Mouse (Mus musculus) neural tube, embryonic 11.5 days (tissue): ENCODE data around the gene Adra1b. TPM values are rescaled to one million over a fixed set of nuclear protein-coding genes. Genes with fewer than 3 reads are reported as not detected.

Source experiments
- ATAC-seq: fragments of 200-750 bp; cut with Nextera tagmentation; 2 replicates; pipeline ENCODE4 v1.8.0; 2017; ENCODE audit warnings: moderate number of reproducible peaks, mild to moderate bottlenecking, moderate TSS enrichment, moderate library complexity; ENCODE audit not compliant: insufficient read depth, low FRiP score, low TSS enrichment
- DNase-seq: peaks from one replicate; pipeline ENCODE4 v3.0.0-alpha.2; 2015; ENCODE audit warnings: low spot score
- H3K27ac ChIP-seq: fragments of 300-500 bp; sonication (generic); 2 replicates; pipeline ENCODE4 v1.5.1; 2014; ENCODE audit warnings: low read depth, mild to moderate bottlenecking, low read length
- H3K27me3 ChIP-seq: fragments of 300-500 bp; sonication (generic); 2 replicates; pipeline ENCODE4 v1.6.1; 2014; ENCODE audit warnings: mild to moderate bottlenecking, low read length, mixed read lengths; ENCODE audit not compliant: control insufficient read depth, insufficient read depth
- H3K36me3 ChIP-seq: fragments of 300-500 bp; sonication (generic); 2 replicates; pipeline ENCODE4 v1.6.1; 2014; ENCODE audit warnings: mild to moderate bottlenecking, low read length, moderate library complexity, mixed read lengths; ENCODE audit not compliant: control insufficient read depth, insufficient read depth
- H3K4me1 ChIP-seq: fragments of 300-500 bp; sonication (generic); 2 replicates; pipeline ENCODE4 v1.6.1; 2014; ENCODE audit warnings: low read length, mixed read lengths; ENCODE audit not compliant: control insufficient read depth, insufficient read depth
- H3K4me2 ChIP-seq: fragments of 300-500 bp; sonication (generic); 2 replicates; pipeline ENCODE4 v1.6.1; 2014; ENCODE audit warnings: low read depth, mild to moderate bottlenecking, moderate library complexity
- H3K4me3 ChIP-seq: fragments of 300-500 bp; sonication (generic); 2 replicates; pipeline ENCODE4 v1.5.1; 2014; ENCODE audit warnings: low read depth, low read length
- H3K9ac ChIP-seq: fragments of 300-500 bp; sonication (generic); 2 replicates; pipeline ENCODE4 v1.6.1; 2014; ENCODE audit warnings: mild to moderate bottlenecking, low read length
- H3K9me3 ChIP-seq: fragments of 300-500 bp; sonication (generic); 2 replicates; pipeline ENCODE4 v1.6.1; 2016; ENCODE audit warnings: low read length; ENCODE audit not compliant: control insufficient read depth
- WGBS: fragments of 180-500 bp; shearing (Covaris S2); extraction: QIAGEN DNeasy Blood & Tissue Kit; methylation state at CpG from one replicate; pipeline ENCODE4 v1.1.7; 2014; 5-methylcytosine and 5-hydroxymethylcytosine counted together
- polyA plus RNA-seq: library from polyadenylated mRNA; unstranded; fragments of >200 nt; fragmentation: Nextera tagmentation; extraction: Ambion mirVana; gene quantifications from 2 replicates; pipeline ENCODE4 v1.2.1, GENCODE M21; 2014

The Adra1b gene
- polyA plus RNA-seq, 1 experiment from 2014 or later: 0.37 TPM

DNA sequence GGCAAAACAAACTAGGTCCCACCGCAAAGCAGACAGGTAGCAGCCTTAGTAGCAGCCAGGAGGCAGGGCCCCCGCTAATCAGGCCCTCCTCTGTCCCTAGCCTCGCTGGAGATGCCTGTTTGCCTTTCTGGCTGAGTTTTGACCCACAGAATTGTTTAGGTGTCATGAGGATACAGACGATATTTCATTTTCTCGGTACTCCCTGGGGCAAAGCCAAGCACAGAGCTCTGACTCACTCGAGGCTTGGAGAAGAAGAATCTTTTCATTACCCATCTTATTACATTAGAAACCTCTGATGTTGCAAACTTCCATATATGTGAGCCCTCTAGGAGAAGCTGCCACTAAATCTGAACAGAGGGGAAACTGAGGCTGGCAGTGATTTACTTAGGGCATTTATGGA is 60.5 kb downstream of the Adra1b start:
- no peak overlapping the region for H3K4me2 ChIP-seq
- H3K36me3 ChIP-seq: no peaks in the 10 kb centered on the region
- 77% methylated on average over 6 of the region's 6 CpGs for WGBS
- H3K9ac ChIP-seq: no peak overlapping the region
- H3K4me3 ChIP-seq: no peak overlapping the region
- ATAC-seq: no peak
- peaks cover 2% of the 10 kb centered on the region for H3K27me3 ChIP-seq
- no peak for DNase-seq
- no peaks in the 10 kb centered on the region for H3K9me3 ChIP-seq
- no peaks in the 10 kb centered on the region for H3K4me1 ChIP-seq
- H3K27ac ChIP-seq: no peak overlapping the region

DNA sequence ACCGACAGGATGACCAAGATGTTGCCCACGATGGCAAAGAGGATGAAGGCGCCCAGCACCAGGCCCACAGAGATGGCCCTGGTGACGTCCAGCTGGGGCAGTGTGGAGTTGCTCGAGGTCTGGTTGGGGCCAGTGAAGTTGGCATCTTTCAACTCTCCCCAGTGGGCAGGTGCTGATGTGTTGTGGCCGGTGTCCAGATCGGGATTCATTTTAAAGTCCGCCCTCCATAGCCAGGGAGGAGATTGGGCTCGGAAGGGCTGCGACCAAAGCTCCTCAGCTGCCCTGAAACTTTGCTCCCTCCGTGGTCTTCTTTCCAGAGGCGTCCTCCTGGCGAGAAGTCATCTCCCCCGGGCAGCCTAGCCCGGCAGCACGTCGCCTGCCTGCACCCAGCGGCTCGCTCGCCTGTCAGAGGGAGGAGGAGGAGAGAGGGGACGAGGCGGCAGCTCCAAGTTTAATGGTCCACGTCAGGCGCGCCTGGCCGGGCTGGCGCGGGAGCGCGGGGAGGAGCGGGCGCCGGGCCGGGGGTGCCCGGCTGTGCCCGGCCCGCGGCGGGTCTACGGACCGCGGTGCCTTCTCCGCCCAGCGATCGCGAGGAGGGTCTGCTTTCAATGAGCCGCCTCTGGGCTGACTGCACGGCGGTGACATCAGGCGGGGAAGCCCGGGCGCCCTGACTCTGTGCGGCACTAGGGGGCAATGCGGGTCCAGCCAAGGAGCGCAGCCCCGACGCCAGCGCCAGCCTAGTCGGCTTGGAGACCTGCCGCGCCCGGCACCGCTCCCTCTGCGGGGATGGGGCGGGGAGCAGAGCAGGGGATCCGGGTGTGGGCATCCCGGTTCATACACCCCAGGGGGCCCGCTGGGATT is 64.9 kb downstream of the Adra1b start:
- H3K27me3 ChIP-seq: peaks cover 3% of the 10 kb centered on the region
- H3K9me3 ChIP-seq: no peaks in the 10 kb centered on the region
- peak overlapping the region; percentile 54 for H3K4me3 ChIP-seq
- no peak overlapping the region for H3K27ac ChIP-seq
- ATAC-seq (peak; percentile 98), DNase-seq (peak; percentile 90)
- no peaks in the 10 kb centered on the region for H3K4me1 ChIP-seq
- peak overlapping the region; percentile 68 for H3K4me2 ChIP-seq
- 5% methylated on average over 64 of the region's 68 CpGs for WGBS
- H3K9ac ChIP-seq: peak overlapping the region; percentile 67
- H3K36me3 ChIP-seq: no peaks in the 10 kb centered on the region

DNA sequence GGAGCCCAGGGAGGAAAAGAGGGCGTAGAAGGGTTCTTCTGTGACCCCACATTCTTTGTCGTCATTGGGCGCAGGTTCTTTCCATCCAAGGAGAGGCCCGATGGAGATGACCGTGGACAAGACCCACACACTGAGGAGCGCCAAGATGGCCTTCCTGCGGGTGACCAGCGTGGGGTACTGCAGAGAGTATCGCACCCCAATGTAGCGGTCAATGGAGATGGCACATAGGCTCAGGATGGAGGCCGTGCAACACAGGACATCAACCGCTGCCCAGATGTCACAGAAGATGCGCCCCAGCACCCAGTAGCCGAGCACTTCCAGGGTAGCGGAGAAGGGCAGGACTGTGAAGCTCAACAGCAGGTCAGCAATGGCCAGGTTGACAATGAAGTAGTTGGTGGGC is 65.6 kb downstream of the Adra1b start:
- DNase-seq (no peak), ATAC-seq (0 out of 2 replicates have a peak, but pooled peaks have one; percentile 5)
- Histone ChIP-seq H3K27me3 (peaks cover 3% of the 10 kb centered on the region), H3K9ac (no peak overlapping the region), H3K9me3 (no peaks in the 10 kb centered on the region), H3K4me3 (no peak overlapping the region), H3K4me1 (no peaks in the 10 kb centered on the region), H3K27ac (no peak overlapping the region), H3K36me3 (no peaks in the 10 kb centered on the region), H3K4me2 (peak overlapping the region; percentile 68; the same call in 1 of the 2 replicates)
- WGBS: 93% methylated on average over 15 of the region's 15 CpGs

DNA sequence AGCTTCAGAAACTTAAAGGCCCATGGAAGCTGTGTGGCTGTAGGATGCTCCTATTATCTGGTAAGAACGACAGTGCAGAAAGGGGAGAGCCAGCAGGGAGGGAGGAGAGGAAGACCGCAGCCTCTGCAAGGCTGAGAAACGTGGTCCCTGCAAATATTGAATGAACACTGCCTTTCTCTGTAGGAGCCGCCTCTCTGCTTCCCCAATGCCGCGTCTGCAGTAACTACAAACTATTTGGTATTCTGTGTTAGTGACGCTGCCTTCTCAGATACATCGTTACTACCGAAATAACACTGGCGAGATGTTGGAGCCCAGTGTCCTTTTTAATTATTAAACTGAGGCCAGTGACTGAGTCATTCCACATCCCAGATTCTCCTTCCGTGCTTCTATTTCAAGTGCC is 66.5 kb downstream of the Adra1b start:
- Histone ChIP-seq H3K9me3 (no peaks in the 10 kb centered on the region), H3K4me3 (no peak overlapping the region), H3K27me3 (peaks cover 3% of the 10 kb centered on the region), H3K4me1 (no peaks in the 10 kb centered on the region), H3K9ac (no peak overlapping the region), H3K36me3 (no peaks in the 10 kb centered on the region), H3K4me2 (no peak overlapping the region), H3K27ac (no peak overlapping the region)
- DNase-seq: no peak
- ATAC-seq: no peak
- 79% methylated on average over 11 of the region's 11 CpGs for WGBS

DNA sequence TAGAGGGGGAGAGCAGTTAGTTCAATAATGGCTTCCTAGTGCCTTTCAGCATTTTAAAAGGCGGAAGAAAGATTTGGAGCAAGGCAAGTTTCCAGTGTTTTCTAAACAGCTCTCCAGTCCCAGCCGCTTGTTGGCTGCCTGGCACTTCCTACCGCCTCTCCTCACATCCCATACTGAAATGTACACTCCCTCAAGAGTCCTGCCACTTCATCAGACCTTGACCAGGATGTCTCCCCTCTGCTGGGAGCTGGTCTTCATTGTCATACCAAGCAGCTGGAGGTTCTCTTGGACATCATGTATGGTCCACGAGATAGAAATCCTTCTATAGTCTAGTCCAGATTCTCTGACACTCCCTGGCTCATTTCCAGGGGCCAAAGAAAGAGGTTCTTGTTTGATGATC is 69.5 kb downstream of the Adra1b start:
- WGBS: 70% methylated on average over 4 of the region's 4 CpGs
- Histone ChIP-seq H3K4me2 (no peak overlapping the region), H3K27ac (no peak overlapping the region), H3K27me3 (peaks cover 3% of the 10 kb centered on the region), H3K9ac (no peak overlapping the region), H3K4me1 (no peaks in the 10 kb centered on the region), H3K36me3 (no peaks in the 10 kb centered on the region), H3K9me3 (no peaks in the 10 kb centered on the region), H3K4me3 (no peak overlapping the region)
- no peak for ATAC-seq
- DNase-seq: no peak

DNA sequence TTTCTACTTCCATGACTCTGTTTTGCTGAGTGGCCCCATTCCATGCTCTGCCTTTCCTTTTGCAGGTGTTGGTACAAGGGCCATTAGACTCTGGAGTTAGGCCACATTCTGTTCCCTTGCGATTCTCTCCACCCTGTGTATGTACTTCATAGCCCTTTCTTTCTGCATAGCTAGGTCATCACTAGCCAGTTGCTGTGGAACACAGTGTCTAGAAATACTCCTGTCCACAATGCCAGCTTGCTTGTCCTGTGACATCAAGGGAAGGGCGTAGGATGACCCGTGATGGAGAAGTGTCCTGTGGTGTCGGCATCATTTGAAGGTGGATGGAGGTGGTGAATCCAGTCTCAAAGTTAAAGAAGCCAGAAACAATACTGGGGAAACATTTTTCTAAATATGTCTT is 74.2 kb downstream of the Adra1b start:
- Histone ChIP-seq H3K4me2 (no peak overlapping the region), H3K27ac (no peak overlapping the region), H3K4me1 (no peaks in the 10 kb centered on the region), H3K4me3 (no peak overlapping the region), H3K36me3 (no peaks in the 10 kb centered on the region), H3K9ac (no peak overlapping the region), H3K9me3 (no peaks in the 10 kb centered on the region), H3K27me3 (no peaks in the 10 kb centered on the region)
- ATAC-seq (no peak), DNase-seq (no peak)
- 91% methylated on average over 4 of the region's 4 CpGs for WGBS

DNA sequence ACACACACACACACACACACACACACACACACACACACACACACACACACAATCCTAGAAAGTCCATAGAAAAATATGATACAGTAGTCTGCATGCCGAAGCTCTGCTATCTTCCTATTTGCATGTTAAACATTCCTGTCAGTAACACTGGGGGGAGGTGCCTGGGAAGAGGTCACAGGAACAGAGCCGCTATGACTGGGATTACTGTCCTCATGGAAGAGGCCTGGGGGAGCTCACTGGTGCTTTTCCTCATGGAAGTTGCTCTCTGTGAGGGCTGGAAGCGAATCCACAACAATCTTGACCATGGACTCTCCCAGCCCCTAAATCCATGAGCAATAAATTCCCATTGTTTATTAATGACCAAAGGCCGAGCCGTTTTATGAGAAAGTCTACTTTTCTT is 77.7 kb downstream of the Adra1b start:
- no peaks in the 10 kb centered on the region for H3K36me3 ChIP-seq
- no peaks in the 10 kb centered on the region for H3K4me1 ChIP-seq
- no peaks in the 10 kb centered on the region for H3K9me3 ChIP-seq
- no peak overlapping the region for H3K4me2 ChIP-seq
- no peak overlapping the region for H3K27ac ChIP-seq
- no peak overlapping the region for H3K4me3 ChIP-seq
- WGBS: 72% methylated on average over 5 of the region's 5 CpGs
- ATAC-seq (no peak), DNase-seq (no peak)
- H3K27me3 ChIP-seq: no peaks in the 10 kb centered on the region
- H3K9ac ChIP-seq: no peak overlapping the region

DNA sequence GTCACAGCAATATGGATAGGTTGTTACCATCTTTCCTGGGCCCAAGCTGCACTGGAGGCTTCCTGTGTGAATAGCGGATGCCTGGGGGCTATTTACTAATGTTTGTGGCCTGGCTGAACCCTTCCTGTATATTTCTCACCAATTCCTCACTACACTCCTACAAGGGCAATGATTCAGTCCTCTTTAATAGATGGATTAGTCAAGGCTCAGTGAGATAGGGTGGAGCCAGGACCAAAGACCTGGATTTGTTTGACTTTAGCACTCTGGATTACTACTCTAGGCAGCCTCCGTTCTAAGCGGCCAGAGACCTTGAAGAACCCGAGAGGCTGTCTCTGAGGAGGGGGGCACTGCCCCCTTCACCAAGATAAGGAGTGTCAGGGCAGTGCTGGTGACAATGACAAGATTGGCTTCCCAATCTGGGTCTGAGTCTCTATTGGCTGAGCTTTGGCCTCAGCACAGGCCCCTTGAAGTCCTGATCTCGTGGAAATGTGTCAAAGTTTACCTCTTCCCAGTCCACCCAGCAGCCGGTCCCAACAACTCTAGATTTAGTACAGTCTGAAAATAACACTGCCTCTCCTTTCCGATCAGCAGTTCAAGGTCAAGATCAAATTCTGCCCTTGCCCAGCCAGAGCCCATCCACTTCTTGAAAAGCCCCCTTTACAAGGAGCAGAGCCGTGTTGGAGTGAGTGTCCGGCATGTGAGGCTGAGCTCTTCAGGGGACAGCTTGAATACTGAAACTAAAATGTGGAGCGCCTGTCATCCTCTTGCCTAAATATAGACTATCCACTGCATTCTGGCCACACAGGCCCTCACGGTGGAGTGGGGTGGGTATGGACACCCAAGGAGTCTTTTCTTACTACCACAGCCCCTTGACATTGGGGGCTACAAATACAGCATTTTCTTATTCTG is 80.2 kb downstream of the Adra1b start:
- WGBS: 85% methylated on average over 11 of the region's 11 CpGs
- Histone ChIP-seq H3K4me2 (no peak overlapping the region), H3K9ac (no peak overlapping the region), H3K36me3 (no peaks in the 10 kb centered on the region), H3K4me1 (no peaks in the 10 kb centered on the region), H3K27me3 (no peaks in the 10 kb centered on the region), H3K9me3 (no peaks in the 10 kb centered on the region), H3K4me3 (no peak overlapping the region), H3K27ac (no peak overlapping the region)
- no peak for DNase-seq
- no peak for ATAC-seq
